Comparison of ENCODE assay signal across 13 mouse cellular contexts in the genomic region with DNA sequence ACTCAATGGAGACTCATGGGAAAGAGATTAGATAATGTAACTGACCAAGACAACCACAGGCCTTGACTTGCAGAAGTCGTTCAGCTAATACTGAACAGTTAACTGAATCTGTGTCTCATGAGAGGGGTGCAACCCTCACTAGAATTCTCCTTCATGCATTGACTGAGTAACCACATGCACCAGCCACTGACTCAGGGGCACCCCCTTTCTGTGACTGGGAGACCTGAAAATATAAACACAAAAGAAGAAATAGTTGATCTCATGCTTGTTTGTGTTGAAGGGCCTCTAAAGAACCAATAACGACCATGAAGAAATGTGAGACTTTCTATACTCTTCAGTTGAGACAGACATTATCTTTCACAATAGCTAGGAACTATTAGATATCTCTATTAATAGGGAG. TPM values are rescaled to one million over a fixed set of nuclear protein-coding genes. Genes with fewer than 3 reads are reported as not detected.
"Had no signal": no experiment of that assay in that cellular context is flagged by ENCODE, and none has a peak within 500 bp of the region (broad histone marks: within the 10 kb centered on the region; RNA-seq: fewer than 3 reads in every experiment).

No protein-coding gene starts in this region.

- H3K27me3 ChIP-seq: limb, embryonic 15.5 days; liver, embryonic 12.5 days; neural tube, embryonic 13.5 days; stomach, embryonic 15.5 days had no signal

- H3K4me3 ChIP-seq: limb, embryonic 15.5 days; liver, embryonic 12.5 days; midbrain, embryonic 10.5 days; neural tube, embryonic 13.5 days; stomach, embryonic 15.5 days had no signal

- H3K27ac ChIP-seq: limb, embryonic 15.5 days; liver, embryonic 12.5 days; midbrain, embryonic 10.5 days; neural tube, embryonic 13.5 days; stomach, embryonic 15.5 days had no signal

- ATAC-seq: liver, embryonic 12.5 days had no signal

- H3K4me2 ChIP-seq: limb, embryonic 15.5 days; liver, embryonic 12.5 days; neural tube, embryonic 13.5 days; stomach, embryonic 15.5 days had no signal

- H3K9me3 ChIP-seq: limb, embryonic 15.5 days; liver, embryonic 12.5 days; midbrain, embryonic 10.5 days; neural tube, embryonic 13.5 days; stomach, embryonic 15.5 days had no signal

- H3K9ac ChIP-seq: limb, embryonic 15.5 days; liver, embryonic 12.5 days; neural tube, embryonic 13.5 days; stomach, embryonic 15.5 days had no signal

- H3K4me1 ChIP-seq: limb, embryonic 15.5 days; liver, embryonic 12.5 days; midbrain, embryonic 10.5 days; neural tube, embryonic 13.5 days; stomach, embryonic 15.5 days had no signal

- H3K36me3 ChIP-seq: limb, embryonic 15.5 days; liver, embryonic 12.5 days; midbrain, embryonic 10.5 days; neural tube, embryonic 13.5 days; stomach, embryonic 15.5 days had no signal

- DNase-seq: kidney, adult 8-10 months; kidney, postnatal 4 days; lung, postnatal 4 days; midbrain, embryonic 14.5 days; right cerebral cortex, postnatal 14 days; thymus, postnatal 4 days had no signal

RNA-seq across cellular contexts. Expression of a gene that starts 10.9 kb away (rescaled TPM):
- total RNA-seq: megakaryocyte, adult 5-6 weeks had no signal
- polyA plus RNA-seq: liver, embryonic 16.5 days had no signal
